Mouse (Mus musculus): ENCODE results near the gene Olfr1375. TPM values are rescaled to one million over a fixed set of nuclear protein-coding genes. Genes with fewer than 3 reads are reported as not detected.

The Olfr1375 gene
- polyA plus RNA-seq, 2 experiments from 2014 or later: not detected

Other genes with a start within 250 kb of the Olfr1375 start
- 1 to 10 TPM; 1.3 to 2.0 TPM for gene Zfp354c, start 220.4 kb upstream of the Olfr1375 start, polyA plus RNA-seq (2017; shearing (Covaris generic))
- gene Zfp879, start 206.6 kb upstream of the Olfr1375 start, polyA plus RNA-seq (2017; shearing (Covaris generic)): not detected
- not detected for gene Grm6, start 197.4 kb upstream of the Olfr1375 start, polyA plus RNA-seq (2017; shearing (Covaris generic))
- gene Zfp454, start 160.5 kb upstream of the Olfr1375 start, polyA plus RNA-seq (2017; shearing (Covaris generic)): not detected
- 1 to 10 TPM in 1 of 2 experiments, under 1 TPM in 1; 0.81 to 1.5 TPM for gene Zfp2, start 131.9 kb upstream of the Olfr1375 start, polyA plus RNA-seq (2017; shearing (Covaris generic))
- gene Zfp354b, start 116.5 kb upstream of the Olfr1375 start, polyA plus RNA-seq (2017; shearing (Covaris generic)): not detected
- not detected for gene 4933414I15Rik, start 104.3 kb upstream of the Olfr1375 start, polyA plus RNA-seq (2017; shearing (Covaris generic))
- not detected for gene Prop1, start 94.3 kb upstream of the Olfr1375 start, polyA plus RNA-seq (2017; shearing (Covaris generic))
- gene Olfr1378, start 81.6 kb upstream of the Olfr1375 start, polyA plus RNA-seq (2017; shearing (Covaris generic)): not detected
- not detected for gene Olfr1377, start 66.1 kb upstream of the Olfr1375 start, polyA plus RNA-seq (2017; shearing (Covaris generic))
- gene Olfr51, start 44.5 kb upstream of the Olfr1375 start, polyA plus RNA-seq (2017; shearing (Covaris generic)): not detected
- gene Olfr54, start 33.9 kb upstream of the Olfr1375 start, polyA plus RNA-seq (2017; shearing (Covaris generic)): under 1 TPM in 1 of 2 experiments, not detected in 1; 0.08 TPM
- not detected for gene Zfp354a, start 11.1 kb downstream of the Olfr1375 start, polyA plus RNA-seq (2017; shearing (Covaris generic))
- not detected for gene Gm12569, start 172.4 kb downstream of the Olfr1375 start, polyA plus RNA-seq (2017; shearing (Covaris generic))
- 100 to 1,000 TPM; 220 to 233 TPM for gene Clk4, start 213.6 kb downstream of the Olfr1375 start, polyA plus RNA-seq (2017; shearing (Covaris generic))
- gene BC049762, start 214.9 kb downstream of the Olfr1375 start, polyA plus RNA-seq (2017; shearing (Covaris generic)): under 1 TPM in 1 of 2 experiments, not detected in 1; 0.74 TPM
- gene Col23a1, start 241.8 kb downstream of the Olfr1375 start, polyA plus RNA-seq (2017; shearing (Covaris generic)): 1 to 10 TPM; 1.5 to 2.8 TPM

Measured in CD4-positive, CD25-positive, alpha-beta regulatory T cell, adult 4 months (primary cell).